Mouse (Mus musculus): ENCODE measurements around the gene Nt5c2.

DNA sequence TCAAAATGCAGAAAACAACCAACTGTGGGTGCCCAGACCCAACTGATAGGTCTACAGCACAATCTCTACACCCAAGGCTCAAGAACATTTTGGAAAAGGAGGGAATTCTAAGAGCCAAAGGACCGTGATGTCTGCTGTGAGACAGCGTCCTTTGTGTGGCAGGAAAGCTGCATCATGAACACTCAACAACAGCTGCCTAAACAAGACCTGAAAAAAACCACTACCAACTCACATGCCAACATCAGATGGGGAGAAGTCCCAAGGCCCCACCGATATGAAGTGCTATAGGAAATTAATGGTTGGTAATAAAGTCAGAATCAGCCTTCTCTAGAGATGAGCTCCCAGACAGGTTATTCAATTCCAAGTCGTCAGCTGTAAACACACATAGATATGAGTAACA lies 57.0 kb downstream of the Nt5c2 start:
- TF ChIP-seq CTCF (IDR thresholded peaks at IDR 0.05; ENCODE audit: extremely low read depth, insufficient read depth, insufficient read length, insufficient replicate concordance) (no peak), POLR2A (IDR thresholded peaks at IDR 0.05; ENCODE audit: low read depth, low read length) (no peak)

Measured in spleen, adult 2 months (tissue).